Mouse (Mus musculus): Measurements from ENCODE around the gene Sap18b. TPM values are rescaled to one million over a fixed set of nuclear protein-coding genes. Genes with fewer than 3 reads are reported as not detected.
"Not testable (repeated sequence)": the region's sequence is repeated elsewhere in the genome, so short reads cannot be mapped to it uniquely, and the experiment has no call there.

The Sap18b gene
- not detected in 2 replicates for polyA plus RNA-seq (2012; ENCODE audit: insufficient read depth, insufficient read length, low replicate concordance, missing spikeins)

- not testable (repeated sequence) for H3K4me3 ChIP-seq (ENCODE audit: insufficient read depth, low read depth, low read length); H3K4me1 ChIP-seq (ENCODE audit: control insufficient read depth, insufficient read depth, low read length); H3K27ac ChIP-seq (ENCODE audit: insufficient read depth, low read depth, low read length)
- 68% methylated on average over 25 of the region's 25 CpGs for WGBS
These were observed at the start of gene Sap18b for GRCm38 (mm10) chr8:95825162-95825561. TSS of gene Sap18b (plus strand) at chr8:95825346.

- H3K4me3 ChIP-seq (ENCODE audit: insufficient read depth, low read depth, low read length), result no peak overlapping the region
- H3K4me1 ChIP-seq (ENCODE audit: control insufficient read depth, insufficient read depth, low read length), result no peaks in the 10 kb centered on the region
- 61% methylated on average over 3 of the region's 3 CpGs for WGBS
- H3K27ac ChIP-seq (ENCODE audit: insufficient read depth, low read depth, low read length), result no peak overlapping the region
- no peak for TF ChIP-seq POLR2A (IDR thresholded peaks at IDR 0.05; ENCODE audit: insufficient read depth, low read depth, low read length)
- no peak for TF ChIP-seq CTCF (IDR thresholded peaks at IDR 0.05; ENCODE audit: insufficient read depth, low read depth, low read length)
These were observed 44.1 kb upstream of the Sap18b start for GRCm38 (mm10) chr8:95781085-95781484.

- no peaks in the 10 kb centered on the region for H3K4me1 ChIP-seq (ENCODE audit: control insufficient read depth, insufficient read depth, low read length)
- H3K27ac ChIP-seq (ENCODE audit: insufficient read depth, low read depth, low read length), result no peak overlapping the region
- TF ChIP-seq CTCF (IDR thresholded peaks at IDR 0.05; ENCODE audit: insufficient read depth, low read depth, low read length), result no peak
- no peak for TF ChIP-seq POLR2A (IDR thresholded peaks at IDR 0.05; ENCODE audit: insufficient read depth, low read depth, low read length)
- WGBS, result 99% methylated on average over 2 of the region's 2 CpGs
- no peak overlapping the region for H3K4me3 ChIP-seq (ENCODE audit: insufficient read depth, low read depth, low read length)
These were observed 43.4 kb upstream of the Sap18b start for GRCm38 (mm10) chr8:95781775-95782174.

- H3K4me3 ChIP-seq (ENCODE audit: insufficient read depth, low read depth, low read length), result no peak overlapping the region
- no peaks in the 10 kb centered on the region for H3K4me1 ChIP-seq (ENCODE audit: control insufficient read depth, insufficient read depth, low read length)
- H3K27ac ChIP-seq (ENCODE audit: insufficient read depth, low read depth, low read length), result no peak overlapping the region
- no peak for TF ChIP-seq CTCF (IDR thresholded peaks at IDR 0.05; ENCODE audit: insufficient read depth, low read depth, low read length)
- TF ChIP-seq POLR2A (IDR thresholded peaks at IDR 0.05; ENCODE audit: insufficient read depth, low read depth, low read length), result no peak
These were observed 42.5 kb upstream of the Sap18b start for GRCm38 (mm10) chr8:95782628-95783027.

GRCm38 (mm10) chr8:95785591-95785990, 39.6 kb upstream of the Sap18b start:
- Histone ChIP-seq H3K4me1 (ENCODE audit: control insufficient read depth, insufficient read depth, low read length) (no peaks in the 10 kb centered on the region), H3K27ac (ENCODE audit: insufficient read depth, low read depth, low read length) (no peak overlapping the region), H3K4me3 (ENCODE audit: insufficient read depth, low read depth, low read length) (no peak overlapping the region)
- no peak for TF ChIP-seq POLR2A (IDR thresholded peaks at IDR 0.05; ENCODE audit: insufficient read depth, low read depth, low read length)
- no peak for TF ChIP-seq CTCF (IDR thresholded peaks at IDR 0.05; ENCODE audit: insufficient read depth, low read depth, low read length)
- WGBS, result 87% methylated on average over 4 of the region's 4 CpGs

- not testable (repeated sequence) for H3K4me1 ChIP-seq (ENCODE audit: control insufficient read depth, insufficient read depth, low read length); H3K27ac ChIP-seq (ENCODE audit: insufficient read depth, low read depth, low read length); H3K4me3 ChIP-seq (ENCODE audit: insufficient read depth, low read depth, low read length)
- WGBS, result 97% methylated on average over 5 of the region's 5 CpGs
These were observed 29.6 kb upstream of the Sap18b start for GRCm38 (mm10) chr8:95795333-95796061.

GRCm38 (mm10) chr8:95799117-95799516, 26.0 kb upstream of the Sap18b start:
- Histone ChIP-seq H3K4me1 (ENCODE audit: control insufficient read depth, insufficient read depth, low read length) (peaks cover 6% of the 10 kb centered on the region; the same call in 1 of the 2 replicates), H3K4me3 (ENCODE audit: insufficient read depth, low read depth, low read length) (no peak overlapping the region), H3K27ac (ENCODE audit: insufficient read depth, low read depth, low read length) (no peak overlapping the region)
- TF ChIP-seq POLR2A (IDR thresholded peaks at IDR 0.05; ENCODE audit: insufficient read depth, low read depth, low read length), result no peak
- no peak for TF ChIP-seq CTCF (IDR thresholded peaks at IDR 0.05; ENCODE audit: insufficient read depth, low read depth, low read length)
- 84% methylated on average over 6 of the region's 6 CpGs for WGBS

GRCm38 (mm10) chr8:95799891-95800290, 25.3 kb upstream of the Sap18b start:
- Histone ChIP-seq H3K4me3 (ENCODE audit: insufficient read depth, low read depth, low read length) (no peak overlapping the region), H3K4me1 (ENCODE audit: control insufficient read depth, insufficient read depth, low read length) (peaks cover 6% of the 10 kb centered on the region; the same call in 1 of the 2 replicates), H3K27ac (ENCODE audit: insufficient read depth, low read depth, low read length) (no peak overlapping the region)
- 73% methylated on average over 1 of the region's 1 CpGs for WGBS
- TF ChIP-seq POLR2A (IDR thresholded peaks at IDR 0.05; ENCODE audit: insufficient read depth, low read depth, low read length) (no peak), CTCF (IDR thresholded peaks at IDR 0.05; ENCODE audit: insufficient read depth, low read depth, low read length) (no peak)

- Histone ChIP-seq H3K27ac (ENCODE audit: insufficient read depth, low read depth, low read length) (no peak overlapping the region), H3K4me3 (ENCODE audit: insufficient read depth, low read depth, low read length) (no peak overlapping the region), H3K4me1 (ENCODE audit: control insufficient read depth, insufficient read depth, low read length) (peaks cover 6% of the 10 kb centered on the region; the same call in 1 of the 2 replicates)
- TF ChIP-seq POLR2A (IDR thresholded peaks at IDR 0.05; ENCODE audit: insufficient read depth, low read depth, low read length) (no peak), CTCF (IDR thresholded peaks at IDR 0.05; ENCODE audit: insufficient read depth, low read depth, low read length) (no peak)
- 90% methylated on average over 3 of the region's 3 CpGs for WGBS
These were observed 24.8 kb upstream of the Sap18b start for GRCm38 (mm10) chr8:95800353-95800752.

Data from olfactory bulb, adult 2 months (tissue).